Mouse (Mus musculus) lung, embryonic 14.5 days (tissue): ENCODE results near the gene Ints12. TPM values are rescaled to one million over a fixed set of nuclear protein-coding genes. Genes with fewer than 3 reads are reported as not detected.

Source experiments
- ATAC-seq: fragments of 200-750 bp; cut with Nextera tagmentation; 2 replicates; pipeline ENCODE4 v1.8.0; 2017; ENCODE audit warnings: mild to moderate bottlenecking, moderate TSS enrichment, moderate library complexity; ENCODE audit not compliant: insufficient read depth
- DNase-seq: peaks from one replicate; pipeline ENCODE4 v3.0.0-alpha.2; 2015
- H3K27ac ChIP-seq: fragments of 300-500 bp; sonication (generic); 2 replicates; pipeline ENCODE4 v1.5.1; 2014; ENCODE audit warnings: low read depth, mild to moderate bottlenecking, moderate library complexity
- H3K27me3 ChIP-seq: fragments of 300-500 bp; sonication (generic); 2 replicates; pipeline ENCODE4 v1.6.1; 2014; ENCODE audit warnings: low read length, control low read depth; ENCODE audit not compliant: insufficient read depth
- H3K36me3 ChIP-seq: fragments of 300-500 bp; sonication (generic); 2 replicates; pipeline ENCODE4 v1.6.1; 2014; ENCODE audit warnings: control low read depth; ENCODE audit not compliant: insufficient read depth
- H3K4me1 ChIP-seq: fragments of 300-500 bp; sonication (generic); 2 replicates; pipeline ENCODE4 v1.6.1; 2014; ENCODE audit warnings: antibody characterized with exemption, control low read depth; ENCODE audit not compliant: insufficient read depth
- H3K4me2 ChIP-seq: fragments of 300-500 bp; sonication (generic); 2 replicates; pipeline ENCODE4 v1.6.1; 2014; ENCODE audit warnings: mild to moderate bottlenecking
- H3K4me3 ChIP-seq: fragments of 300-500 bp; sonication (generic); 2 replicates; pipeline ENCODE4 v1.5.1; 2014; ENCODE audit warnings: low read depth, low read length
- H3K9ac ChIP-seq: fragments of 300-500 bp; sonication (generic); 2 replicates; pipeline ENCODE4 v1.6.1; 2014
- H3K9me3 ChIP-seq: fragments of 300-500 bp; sonication (generic); 2 replicates; pipeline ENCODE4 v1.6.1; 2016; ENCODE audit warnings: low read depth, low read length, control low read depth
- CTCF ChIP-seq: IDR thresholded peaks from 2 replicates; pipeline ENCODE4 v1.5.1; 2016; ENCODE audit warnings: antibody characterized with exemption, low read depth
- WGBS: fragments of 180-500 bp; shearing (Covaris S2); extraction: QIAGEN DNeasy Blood & Tissue Kit; methylation state at CpG from one replicate; pipeline ENCODE4 v1.1.7; 2014; 5-methylcytosine and 5-hydroxymethylcytosine counted together
- polyA plus RNA-seq: library from polyadenylated mRNA; unstranded; fragments of >200 nt; fragmentation: Nextera tagmentation; extraction: Ambion mirVana; gene quantifications from 2 replicates; pipeline ENCODE4 v1.2.1, GENCODE M21; 2014

Gene Ints12
- polyA plus RNA-seq, 1 experiment from 2014 or later = 24.7 TPM

GRCm38 (mm10) chr3:133092274-133092853 lies 724 bp downstream of the Ints12 start:
- no peak for ATAC-seq
- Histone ChIP-seq H3K4me1 (peaks cover 7% of the 10 kb centered on the region), H3K27me3 (no peaks in the 10 kb centered on the region), H3K9ac (peak overlapping the region; percentile 95), H3K27ac (peak overlapping the region; percentile 100), H3K9me3 (no peaks in the 10 kb centered on the region), H3K4me3 (peak overlapping the region; percentile 75), H3K4me2 (peak overlapping the region; percentile 59), H3K36me3 (peaks cover 5% of the 10 kb centered on the region; the same call in 1 of the 2 replicates)
- DNase-seq = peak; percentile 27
- under 1% methylated on average over 7 of the region's 7 CpGs for WGBS
- TF ChIP-seq CTCF = no peak

GRCm38 (mm10) chr3:133092936-133093335 lies 1.3 kb downstream of the Ints12 start:
- Histone ChIP-seq H3K9ac (peak overlapping the region; percentile 95), H3K27me3 (no peaks in the 10 kb centered on the region), H3K4me1 (peaks cover 7% of the 10 kb centered on the region), H3K4me2 (peak overlapping the region; percentile 59), H3K27ac (no peak overlapping the region; the same call in 1 of the 2 replicates), H3K4me3 (peak overlapping the region; percentile 75), H3K9me3 (no peaks in the 10 kb centered on the region), H3K36me3 (peaks cover 8% of the 10 kb centered on the region)
- no peak for TF ChIP-seq CTCF
- ATAC-seq (no peak), DNase-seq (no peak)
- WGBS = 71% methylated on average over 1 of the region's 1 CpGs

GRCm38 (mm10) chr3:133094305-133094704 lies 2.7 kb downstream of the Ints12 start:
- H3K36me3 ChIP-seq = peaks cover 20% of the 10 kb centered on the region
- WGBS = 26% methylated on average over 1 of the region's 1 CpGs
- H3K4me1 ChIP-seq = peaks cover 7% of the 10 kb centered on the region
- H3K4me2 ChIP-seq = no peak overlapping the region
- TF ChIP-seq CTCF = no peak
- H3K27me3 ChIP-seq = no peaks in the 10 kb centered on the region
- DNase-seq = no peak
- H3K9ac ChIP-seq = no peak overlapping the region
- ATAC-seq = no peak
- H3K4me3 ChIP-seq = no peak overlapping the region
- H3K9me3 ChIP-seq = no peaks in the 10 kb centered on the region
- H3K27ac ChIP-seq = no peak overlapping the region

GRCm38 (mm10) chr3:133097936-133098335 lies 6.3 kb downstream of the Ints12 start:
- peaks cover 44% of the 10 kb centered on the region for H3K36me3 ChIP-seq
- H3K4me2 ChIP-seq = no peak overlapping the region
- ATAC-seq = no peak
- no peak overlapping the region for H3K27ac ChIP-seq
- no peaks in the 10 kb centered on the region for H3K27me3 ChIP-seq
- H3K9ac ChIP-seq = no peak overlapping the region
- no peaks in the 10 kb centered on the region for H3K9me3 ChIP-seq
- TF ChIP-seq CTCF = no peak
- H3K4me3 ChIP-seq = no peak overlapping the region
- no peak for DNase-seq
- 96% methylated on average over 6 of the region's 6 CpGs for WGBS
- H3K4me1 ChIP-seq = peaks cover 3% of the 10 kb centered on the region

- ATAC-seq (no peak), DNase-seq (no peak)
- peaks cover 44% of the 10 kb centered on the region for H3K36me3 ChIP-seq
- H3K9me3 ChIP-seq = no peaks in the 10 kb centered on the region
- peaks cover 3% of the 10 kb centered on the region for H3K4me1 ChIP-seq
- no peak overlapping the region for H3K9ac ChIP-seq
- no peaks in the 10 kb centered on the region for H3K27me3 ChIP-seq
- no peak overlapping the region for H3K4me2 ChIP-seq
- 86% methylated on average over 4 of the region's 4 CpGs for WGBS
- TF ChIP-seq CTCF = no peak
- H3K4me3 ChIP-seq = no peak overlapping the region
- no peak overlapping the region for H3K27ac ChIP-seq
Observed at GRCm38 (mm10) chr3:133098336-133098735, 6.7 kb downstream of the Ints12 start.

- Histone ChIP-seq H3K36me3 (peaks cover 49% of the 10 kb centered on the region), H3K9me3 (no peaks in the 10 kb centered on the region)
- 79% methylated on average over 2 of the region's 2 CpGs for WGBS
Observed at GRCm38 (mm10) chr3:133098909-133099308, 7.3 kb downstream of the Ints12 start.

GRCm38 (mm10) chr3:133103768-133104167 lies 12.1 kb downstream of the Ints12 start:
- H3K9ac ChIP-seq = no peak overlapping the region
- H3K4me2 ChIP-seq = no peak overlapping the region
- H3K27me3 ChIP-seq = no peaks in the 10 kb centered on the region
- no peak for ATAC-seq
- WGBS = 81% methylated on average over 3 of the region's 3 CpGs
- no peak overlapping the region for H3K27ac ChIP-seq
- H3K9me3 ChIP-seq = no peaks in the 10 kb centered on the region
- no peak for TF ChIP-seq CTCF
- peaks cover 71% of the 10 kb centered on the region for H3K36me3 ChIP-seq
- DNase-seq = no peak
- H3K4me3 ChIP-seq = no peak overlapping the region
- no peaks in the 10 kb centered on the region for H3K4me1 ChIP-seq

More at GRCm38 (mm10) chr3:133098909-133099308, 7.3 kb downstream of the Ints12 start:
- H3K9ac ChIP-seq = no peak overlapping the region
- no peak for ATAC-seq
- DNase-seq = no peak
- no peak overlapping the region for H3K27ac ChIP-seq
- no peaks in the 10 kb centered on the region for H3K27me3 ChIP-seq
- H3K4me3 ChIP-seq = no peak overlapping the region
- H3K4me2 ChIP-seq = no peak overlapping the region
- TF ChIP-seq CTCF = no peak
- peaks cover 3% of the 10 kb centered on the region for H3K4me1 ChIP-seq
